Mouse (Mus musculus) MEL (cell line): ENCODE data around the gene Ptpn22.

Experiments used
- USF2 ChIP-seq, 2 experiments: IDR thresholded peaks; 2 replicates each; pipeline ENCODE4 v1.6.1; 2011 to 2012; ENCODE audit warnings: improper control_type of control experiment in 2 of 2, low read length in 2 of 2, borderline replicate concordance in 1 of 2, inconsistent platforms in 1 of 2, low read depth in 1 of 2, mild to moderate bottlenecking in 1 of 2; ENCODE audit not compliant: insufficient read depth in 1 of 2
- ZNF384 ChIP-seq: IDR thresholded peaks from 2 replicates; pipeline ENCODE4 v1.6.1; 2012; ENCODE audit warnings: low read depth, mild to moderate bottlenecking, inconsistent platforms, low read length, improper control_type of control experiment

GRCm38 (mm10) chr3:103867424-103867971, 7.9 kb downstream of the Ptpn22 start:
- TF ChIP-seq ZNF384 (no peak), USF2 (IDR thresholded peaks at IDR 0.05; ENCODE audit: borderline replicate concordance in 1 of 2, insufficient read depth in 1 of 2, low read depth in 1 of 2, low read length in 2 of 2) (no peak)
